Mouse (Mus musculus) adrenal gland, adult 8-10 months (tissue): ENCODE results near the gene Izumo1. TPM values are rescaled to one million over a fixed set of nuclear protein-coding genes. Genes with fewer than 3 reads are reported as not detected.

ENCODE experiments used
- total RNA-seq, 4 experiments: library from RNA; stranded (reverse); gene quantifications; 2 replicates each; pipeline ENCODE4 v1.2.4; 2022

Gene Izumo1
- total RNA-seq, 4 experiments from 2014 or later, result 0.14 to 0.68 (median 0.38) TPM

Other genes starting within 250 kb of the Izumo1 start
- gene Snrnp70, start 226.1 kb upstream of the Izumo1 start, total RNA-seq, result 100 to 1,000 TPM; 232 to 563 (median 376) TPM
- gene Kcna7, start 216.2 kb upstream of the Izumo1 start, total RNA-seq, result not detected
- under 1 TPM in 3 of 4 experiments, not detected in 1; 0.13 to 0.22 (median 0.20) TPM for gene Ntf5, start 208.1 kb upstream of the Izumo1 start, total RNA-seq
- gene Lhb, start 201.0 kb upstream of the Izumo1 start, total RNA-seq, result not detected
- gene Gys1, start 187.0 kb upstream of the Izumo1 start, total RNA-seq, result 10 to 100 TPM; 28.5 to 33.9 (median 29.8) TPM
- gene Ruvbl2, start 183.7 kb upstream of the Izumo1 start, total RNA-seq, result 10 to 100 TPM; 36.8 to 43.8 (median 38.8) TPM
- gene Ftl1, start 161.9 kb upstream of the Izumo1 start, total RNA-seq, result 1,000 to 10,000 TPM; 1,223 to 1,354 (median 1,306) TPM
- gene Bax, start 154.9 kb upstream of the Izumo1 start, total RNA-seq, result 100 to 1,000 TPM in 1 of 4 experiments, 10 to 100 TPM in 3; 71.7 to 105 (median 89.1) TPM
- 1 to 10 TPM in 2 of 4 experiments, under 1 TPM in 2; 0.20 to 2.5 (median 0.94) TPM for gene Tulp2, start 139.9 kb upstream of the Izumo1 start, total RNA-seq
- 10 to 100 TPM; 38.9 to 41.2 (median 40.2) TPM for gene Gm45808, start 135.0 kb upstream of the Izumo1 start, total RNA-seq
- 10 to 100 TPM; 65.1 to 80.0 (median 69.2) TPM for gene Dhdh, start 133.0 kb upstream of the Izumo1 start, total RNA-seq
- gene Nucb1, start 111.4 kb upstream of the Izumo1 start, total RNA-seq, result 100 to 1,000 TPM; 291 to 305 (median 294) TPM
- 10 to 100 TPM; 29.2 to 62.8 (median 45.0) TPM for gene Ppp1r15a, start 95.5 kb upstream of the Izumo1 start, total RNA-seq
- 1 to 10 TPM; 3.1 to 6.9 (median 4.3) TPM for gene Plekha4, start 95.5 kb upstream of the Izumo1 start, total RNA-seq
- 1 to 10 TPM in 2 of 4 experiments, under 1 TPM in 1, not detected in 1; 0.99 to 2.6 (median 2.1) TPM for gene Hsd17b14, start 66.9 kb upstream of the Izumo1 start, total RNA-seq
- 100 to 1,000 TPM; 191 to 306 (median 245) TPM for gene Bcat2, start 51.7 kb upstream of the Izumo1 start, total RNA-seq
- gene Fgf21, start 6.3 kb upstream of the Izumo1 start, total RNA-seq, result not detected
- not detected for gene Fut1, start 4.5 kb upstream of the Izumo1 start, total RNA-seq
- gene Rasip1, start 5.7 kb downstream of the Izumo1 start, total RNA-seq, result 10 to 100 TPM; 15.5 to 30.2 (median 21.4) TPM
- 10 to 100 TPM in 1 of 4 experiments, 1 to 10 TPM in 3; 2.4 to 14.9 (median 3.6) TPM for gene Mamstr, start 18.2 kb downstream of the Izumo1 start, total RNA-seq
- gene Fut2, start 44.6 kb downstream of the Izumo1 start, total RNA-seq, result under 1 TPM in 2 of 4 experiments, not detected in 2; 0.11 to 0.18 TPM
- under 1 TPM in 3 of 4 experiments, not detected in 1; 0.21 to 0.68 (median 0.32) TPM for gene Ntn5, start 62.2 kb downstream of the Izumo1 start, total RNA-seq
- under 1 TPM; 0.15 to 0.59 (median 0.30) TPM for gene Sec1, start 72.6 kb downstream of the Izumo1 start, total RNA-seq
- gene Car11, start 78.0 kb downstream of the Izumo1 start, total RNA-seq, result 10 to 100 TPM; 11.5 to 28.2 (median 18.9) TPM
- gene Dbp, start 83.3 kb downstream of the Izumo1 start, total RNA-seq, result 100 to 1,000 TPM; 254 to 411 (median 333) TPM
- gene Rpl18, start 93.6 kb downstream of the Izumo1 start, total RNA-seq, result 1,000 to 10,000 TPM; 1,011 to 1,224 (median 1,104) TPM
- gene Sphk2, start 96.2 kb downstream of the Izumo1 start, total RNA-seq, result 10 to 100 TPM; 36.9 to 40.2 (median 39.3) TPM
- gene Fam83e, start 99.4 kb downstream of the Izumo1 start, total RNA-seq, result 1 to 10 TPM in 1 of 4 experiments, under 1 TPM in 3; 0.29 to 2.1 (median 0.66) TPM
- not detected for gene Spaca4, start 104.0 kb downstream of the Izumo1 start, total RNA-seq
- gene Lmtk3, start 161.9 kb downstream of the Izumo1 start, total RNA-seq, result 10 to 100 TPM in 3 of 4 experiments, 1 to 10 TPM in 1; 8.9 to 24.9 (median 15.5) TPM
- 1 to 10 TPM in 2 of 4 experiments, under 1 TPM in 2; 0.52 to 4.5 (median 1.8) TPM for gene Sult2b1, start 162.9 kb downstream of the Izumo1 start, total RNA-seq
- gene Cyth2, start 192.8 kb downstream of the Izumo1 start, total RNA-seq, result 100 to 1,000 TPM; 112 to 140 (median 122) TPM
- gene Kcnj14, start 203.0 kb downstream of the Izumo1 start, total RNA-seq, result under 1 TPM; 0.17 to 0.65 (median 0.36) TPM
- 10 to 100 TPM; 24.8 to 31.5 (median 30.0) TPM for gene Grwd1, start 209.1 kb downstream of the Izumo1 start, total RNA-seq